Mouse (Mus musculus) c-Kit-negative CD71-positive TER-119-positive erythroid progenitor cells, embryonic 14.5 days (primary cell): Measurements from ENCODE around the gene Cblc.
A peak's percentile ranks its signal among the peaks of the same experiment; 100 is the strongest.

Experiments used
- DNase-seq: peaks from one replicate; pipeline ENCODE4 v3.0.0-alpha.2; 2013; ENCODE audit warnings: low read depth, low spot score

Gene Cblc

DNA sequence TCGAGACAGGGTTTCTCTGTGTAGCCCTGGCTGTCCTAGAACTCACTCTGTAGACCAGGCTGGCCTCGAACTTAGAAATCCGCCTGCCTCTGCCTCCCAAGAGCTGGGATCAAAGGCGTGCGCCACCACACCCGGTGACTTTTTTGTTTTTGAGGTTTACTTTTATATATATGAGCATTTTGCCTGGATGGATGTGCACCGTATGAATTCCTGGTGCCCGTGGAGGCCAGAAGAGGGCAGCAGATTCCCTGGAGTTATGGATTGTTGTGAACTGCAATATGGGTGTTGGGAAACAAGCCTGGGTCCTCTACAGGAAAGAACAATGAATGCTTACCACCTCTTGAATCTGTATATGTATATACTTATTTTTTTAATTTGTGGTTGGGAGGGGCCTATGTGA, 44.0 kb downstream of the Cblc start:
- no peak for DNase-seq

DNA sequence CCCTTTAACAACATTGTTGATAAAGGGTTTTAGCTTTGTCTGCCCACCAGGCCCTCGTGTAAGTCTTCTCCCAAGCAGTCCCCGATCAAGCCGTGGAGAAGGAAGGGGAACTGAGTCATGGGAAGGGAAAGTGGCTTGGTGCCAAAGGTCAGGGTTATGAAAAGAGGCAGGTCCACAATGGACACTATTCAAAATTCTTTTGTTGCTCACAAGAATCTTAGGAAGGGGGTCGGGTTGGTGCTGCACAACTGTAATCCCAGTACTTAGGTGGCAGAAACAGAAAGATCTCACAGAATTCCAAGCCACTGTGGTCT, 45.6 kb downstream of the Cblc start:
- no peak for DNase-seq

DNA sequence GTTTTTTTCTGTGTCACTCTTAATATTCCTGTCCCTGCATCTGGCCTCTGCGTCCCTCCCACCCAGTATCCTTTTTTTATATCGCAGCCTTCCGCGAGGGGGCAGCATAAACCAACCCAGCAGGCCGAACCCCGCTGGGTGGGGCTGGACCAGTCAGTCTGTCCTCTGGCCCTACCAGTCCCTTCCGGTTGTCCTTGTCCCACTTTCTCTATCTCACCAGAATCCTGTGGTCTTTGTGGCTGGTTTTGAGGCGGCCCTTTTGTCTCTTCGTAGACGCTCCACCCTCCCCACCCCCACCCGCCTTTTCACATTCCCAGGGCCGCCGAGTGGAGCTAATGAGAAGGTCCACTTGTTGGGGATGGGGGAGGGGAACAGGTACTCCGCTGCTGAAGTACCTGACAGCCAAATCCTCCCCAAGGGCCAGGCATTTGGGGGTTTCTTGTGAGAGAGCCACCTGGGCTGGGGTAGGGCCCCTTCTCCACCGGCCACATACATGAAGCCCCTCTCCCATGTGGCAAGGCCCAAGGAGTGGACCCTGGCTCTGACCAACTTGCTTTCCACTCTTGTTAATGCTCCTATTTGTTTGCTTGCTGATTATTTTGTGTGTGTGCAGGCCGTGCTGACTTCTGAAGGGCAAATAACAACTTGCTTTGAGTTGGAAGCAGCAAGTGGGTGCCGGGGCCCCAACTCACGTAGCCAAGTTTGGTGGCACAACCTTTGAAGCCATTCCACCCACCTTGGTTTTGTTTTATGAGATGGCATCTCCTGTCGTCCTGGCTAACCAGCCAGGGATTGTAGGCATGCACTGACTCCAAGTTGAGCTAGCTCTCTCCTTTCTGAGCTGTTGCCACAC, 46.2 kb downstream of the Cblc start, which contains the start of gene Nectin2:
Nectin2 (minus strand) TSS at position 267 of the 853 bp plus-strand sequence.
- peak; percentile 48 for DNase-seq

DNA sequence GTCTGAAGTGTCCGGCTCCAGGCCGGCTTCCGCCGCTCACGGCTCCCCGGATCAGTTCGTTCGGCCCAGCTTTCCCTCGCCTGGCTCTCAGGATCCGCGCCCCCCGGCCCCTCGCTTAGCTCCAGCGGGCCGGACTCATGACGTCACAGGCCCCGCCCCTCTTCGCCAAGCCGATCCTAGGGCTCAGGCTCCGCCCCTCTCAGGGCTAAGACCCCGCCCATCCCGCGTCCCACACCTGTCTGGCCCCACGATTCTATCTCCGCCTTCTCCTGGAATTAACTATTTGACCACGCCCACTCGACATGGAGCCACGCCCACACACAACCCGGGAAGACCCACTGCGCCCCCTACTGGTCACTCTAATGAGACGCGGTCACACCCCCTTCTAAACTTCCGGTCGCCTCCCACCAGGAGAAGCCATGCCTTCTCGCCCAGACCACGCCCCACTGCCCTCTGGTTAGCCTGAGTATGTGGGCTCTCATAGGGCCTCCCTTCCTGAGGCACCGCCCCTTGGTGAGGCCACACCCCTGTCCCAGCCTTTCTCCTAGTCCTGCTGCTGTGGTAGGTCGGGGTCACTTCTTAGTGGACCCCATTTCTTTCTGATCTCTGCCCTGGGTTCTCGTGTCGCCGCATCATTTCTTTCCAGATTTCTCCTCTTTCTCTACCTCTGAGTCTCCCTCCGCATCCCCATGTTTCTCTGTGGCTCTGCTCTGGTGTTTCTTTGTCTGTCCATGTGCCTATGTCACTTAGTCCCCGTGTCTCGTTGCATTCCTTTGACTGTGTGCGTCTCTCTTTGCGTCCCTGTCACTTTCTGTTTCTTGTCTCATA, 47.0 kb downstream of the Cblc start:
- peak; percentile 79 for DNase-seq

DNA sequence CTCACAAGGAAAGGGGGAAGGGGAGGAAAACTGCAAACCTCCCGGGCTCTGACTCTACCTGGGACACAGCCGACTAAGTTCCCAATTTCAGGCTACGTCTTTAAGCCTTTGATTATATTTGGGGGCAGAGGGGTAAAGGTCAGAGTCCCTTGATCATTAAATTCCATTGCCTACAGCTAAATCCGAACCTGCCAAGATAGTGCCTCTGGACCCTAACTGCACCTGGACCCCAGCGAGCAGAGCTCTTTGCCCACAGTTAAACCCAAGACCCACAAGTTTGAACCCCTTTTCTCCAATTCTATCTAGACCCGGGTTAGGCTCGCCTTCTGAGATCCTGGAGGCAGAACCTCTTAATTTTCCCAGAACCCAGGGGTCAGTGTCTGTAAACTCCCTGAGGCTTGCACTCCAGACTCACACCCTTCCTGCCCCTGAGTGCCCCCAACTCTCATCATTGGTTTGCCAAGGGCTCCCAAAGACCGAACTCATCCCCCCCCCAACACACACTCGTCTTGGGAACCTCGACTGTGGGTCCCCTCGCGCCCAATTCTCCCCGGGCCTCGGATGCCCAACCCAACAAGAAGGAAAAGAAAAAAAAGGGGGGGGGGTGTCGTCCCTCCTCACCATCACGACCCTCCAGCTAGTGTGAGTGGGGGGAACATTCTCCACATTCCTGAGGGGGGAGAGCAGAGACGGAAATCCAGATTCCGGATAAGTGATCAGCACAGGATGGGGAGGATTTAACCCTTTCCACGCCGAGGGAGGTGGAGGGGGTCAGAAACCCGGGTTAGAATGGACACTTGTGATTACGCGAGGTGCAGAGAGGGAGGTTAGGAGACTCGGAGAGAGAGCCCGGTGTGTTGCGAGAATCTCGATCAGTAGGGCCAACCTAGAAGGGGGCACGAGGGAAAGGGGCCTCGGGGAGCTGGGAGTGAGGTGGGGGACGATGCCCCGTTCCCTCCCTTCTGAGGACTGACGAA, 48.1 kb downstream of the Cblc start:
- DNase-seq: no peak

DNA sequence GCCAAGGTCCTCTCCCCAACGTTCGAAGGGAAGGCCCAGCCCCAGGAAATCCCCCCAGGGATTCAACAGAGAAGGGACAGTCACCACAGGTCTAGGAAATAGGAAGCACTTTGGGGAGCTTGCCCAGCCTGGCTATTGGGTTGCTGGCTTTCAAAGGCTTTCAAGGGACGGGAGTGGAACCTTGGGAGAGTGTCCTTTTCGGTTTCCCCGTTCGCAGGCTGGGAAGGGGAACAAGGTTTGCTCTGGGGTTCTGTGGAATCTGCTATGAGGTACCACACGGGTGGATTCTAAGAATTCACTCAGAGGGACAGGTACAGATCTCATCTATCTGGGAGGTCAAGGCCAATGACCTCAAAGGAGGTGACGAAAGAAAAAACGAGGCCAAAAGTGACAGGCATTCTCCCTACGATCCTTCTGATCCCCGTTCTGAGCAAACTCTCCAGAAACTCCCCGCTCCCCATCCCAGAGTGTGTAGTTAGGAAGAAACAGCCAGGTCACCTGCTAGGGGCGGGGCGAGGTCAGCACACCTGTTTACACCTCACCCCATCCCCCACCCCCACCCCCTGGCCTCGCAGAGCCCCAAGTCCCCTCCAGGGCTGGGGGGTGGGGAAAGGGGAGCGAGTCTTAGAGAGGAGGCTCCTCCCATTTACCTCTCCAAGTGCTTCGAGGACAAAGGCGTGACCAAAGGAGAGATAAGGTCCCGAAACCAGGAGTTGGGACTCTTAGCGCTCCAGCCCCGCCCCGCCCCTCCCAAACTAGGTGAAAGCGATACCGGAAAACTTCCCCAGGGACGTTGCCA, 49.0 kb downstream of the Cblc start:
- DNase-seq: peak; percentile 39

DNA sequence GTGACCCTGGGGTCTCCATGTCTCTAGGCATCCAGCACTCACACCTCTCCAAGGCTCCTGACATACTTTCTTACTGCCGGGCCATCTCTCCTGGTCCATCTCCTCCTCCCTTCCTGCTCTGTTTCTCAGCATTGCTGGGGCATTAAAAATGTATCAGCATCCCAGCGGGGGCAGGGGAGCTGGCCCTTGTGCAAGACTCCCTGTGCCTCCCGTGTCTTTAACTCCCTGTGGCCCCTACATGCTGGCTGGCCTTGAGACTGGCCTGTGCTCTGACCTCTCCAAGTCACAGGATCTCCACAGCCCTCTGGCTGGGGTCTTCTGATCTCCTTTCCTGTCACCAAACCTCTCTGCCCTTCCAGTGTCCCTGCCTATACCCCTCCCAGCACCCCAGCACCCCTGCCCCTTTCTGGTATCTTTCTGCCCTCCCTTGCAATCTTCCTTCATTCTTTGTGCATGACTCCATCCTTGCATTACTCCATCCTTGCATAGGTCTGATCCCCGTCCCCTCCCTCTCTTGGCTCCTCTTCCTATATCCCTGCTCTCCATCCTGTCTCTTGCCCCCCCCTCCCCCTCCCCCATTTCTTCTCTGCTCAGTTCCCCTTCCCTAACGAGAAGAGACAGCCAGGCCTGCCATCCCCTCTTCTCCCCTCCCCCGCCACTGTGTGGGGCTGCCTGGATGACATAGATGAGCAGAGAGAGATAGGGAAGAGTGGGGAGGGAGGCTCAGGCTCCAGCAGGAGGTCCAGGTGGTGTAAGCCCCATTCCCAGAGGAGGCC, 50.0 kb downstream of the Cblc start:
- DNase-seq: no peak

DNA sequence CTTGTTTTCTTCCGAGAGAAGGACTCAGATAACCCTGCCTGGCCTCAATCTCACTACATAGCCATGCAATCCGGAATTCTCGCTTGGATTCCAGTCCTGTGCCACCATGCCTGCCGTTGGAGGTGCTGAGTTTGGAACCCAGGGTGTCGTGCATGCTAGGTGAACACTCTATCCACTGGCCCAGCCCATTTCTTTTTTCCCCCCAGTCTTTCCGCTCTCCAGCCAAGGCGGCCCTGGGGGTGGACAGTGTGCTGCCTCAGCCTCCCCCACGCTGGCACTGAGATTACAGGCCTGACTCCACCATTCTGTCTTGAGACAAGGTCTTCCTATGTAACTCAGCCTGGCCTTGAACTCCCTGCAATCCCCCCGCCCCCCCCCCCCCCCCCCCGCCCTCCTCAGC, 50.6 kb downstream of the Cblc start:
- no peak for DNase-seq

DNA sequence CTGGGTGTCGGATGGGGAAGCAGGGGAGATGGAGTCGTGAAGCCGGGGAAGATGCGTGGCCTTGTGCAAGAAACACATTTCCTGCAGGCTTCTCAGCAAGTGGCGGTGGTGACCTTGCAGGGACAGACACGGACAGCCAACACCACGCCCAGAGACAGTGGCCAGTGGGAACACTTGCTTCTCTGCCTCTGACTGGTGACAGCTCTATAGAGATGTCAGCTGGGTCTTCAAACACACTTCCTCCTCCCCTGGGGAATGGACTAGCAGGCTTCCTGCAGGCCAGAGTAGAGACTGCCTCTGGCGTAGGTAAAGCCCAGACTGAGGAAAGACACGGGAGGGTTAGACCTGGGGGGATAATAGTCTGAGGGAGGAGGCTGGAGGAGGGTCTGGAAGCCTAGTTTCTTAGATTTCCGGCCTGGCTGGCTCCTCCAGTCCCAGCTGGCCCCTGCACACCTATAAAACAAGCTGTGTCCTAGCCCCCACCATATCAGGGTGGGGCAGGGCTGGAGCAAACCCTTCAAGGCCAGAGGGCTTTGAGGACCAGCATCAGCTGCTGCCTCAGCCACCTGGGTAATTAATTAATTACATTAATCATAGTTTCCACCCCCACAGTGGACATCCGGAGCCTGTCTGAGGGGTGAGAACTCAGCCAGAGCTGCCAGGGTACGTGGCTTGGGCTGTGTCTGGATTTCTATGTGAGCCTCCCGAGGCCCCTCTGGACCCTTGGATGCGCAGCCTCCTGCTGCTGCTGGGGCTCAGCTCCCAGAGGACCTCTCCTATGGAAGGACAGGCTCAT, 51.8 kb downstream of the Cblc start:
- no peak for DNase-seq

DNA sequence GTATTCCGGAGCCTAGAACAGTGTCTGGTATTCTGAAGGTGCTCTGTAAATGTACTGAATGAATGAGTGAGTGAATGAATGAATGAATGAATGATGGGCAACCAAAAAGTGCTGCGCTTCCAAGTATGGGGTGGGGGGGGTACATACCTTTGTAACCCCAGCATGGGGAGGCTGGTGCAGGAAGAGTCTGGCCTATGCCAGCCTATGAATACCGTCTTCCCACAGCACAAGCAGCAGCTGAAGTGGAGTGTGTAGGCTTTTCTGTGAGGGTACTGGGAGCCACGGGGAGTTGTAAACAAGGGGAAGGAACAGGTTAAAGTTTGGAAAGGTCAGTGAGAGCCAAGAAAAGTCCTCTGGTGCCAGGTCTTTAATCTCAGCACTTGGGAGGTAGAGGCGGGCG, 52.8 kb downstream of the Cblc start:
- no peak for DNase-seq

DNA sequence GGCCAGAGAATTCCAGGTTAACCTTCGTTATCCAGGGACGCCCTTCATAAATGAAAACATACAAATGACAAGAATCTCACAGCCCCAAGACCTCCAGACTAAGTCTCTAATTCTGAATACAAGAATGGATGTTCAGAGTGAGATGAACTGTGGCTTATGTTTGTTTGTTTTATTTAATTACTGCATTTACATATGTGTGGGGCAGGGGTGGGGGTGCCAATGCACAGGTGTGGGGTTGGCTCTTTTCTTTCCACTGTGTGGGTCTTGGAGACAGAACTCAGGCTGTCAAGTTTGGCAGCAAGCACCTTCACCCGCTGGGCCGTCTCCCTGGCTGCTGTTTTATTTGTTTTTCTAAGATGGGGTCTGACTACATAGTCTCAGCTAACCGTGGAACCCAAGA, 54.1 kb downstream of the Cblc start:
- DNase-seq: no peak

DNA sequence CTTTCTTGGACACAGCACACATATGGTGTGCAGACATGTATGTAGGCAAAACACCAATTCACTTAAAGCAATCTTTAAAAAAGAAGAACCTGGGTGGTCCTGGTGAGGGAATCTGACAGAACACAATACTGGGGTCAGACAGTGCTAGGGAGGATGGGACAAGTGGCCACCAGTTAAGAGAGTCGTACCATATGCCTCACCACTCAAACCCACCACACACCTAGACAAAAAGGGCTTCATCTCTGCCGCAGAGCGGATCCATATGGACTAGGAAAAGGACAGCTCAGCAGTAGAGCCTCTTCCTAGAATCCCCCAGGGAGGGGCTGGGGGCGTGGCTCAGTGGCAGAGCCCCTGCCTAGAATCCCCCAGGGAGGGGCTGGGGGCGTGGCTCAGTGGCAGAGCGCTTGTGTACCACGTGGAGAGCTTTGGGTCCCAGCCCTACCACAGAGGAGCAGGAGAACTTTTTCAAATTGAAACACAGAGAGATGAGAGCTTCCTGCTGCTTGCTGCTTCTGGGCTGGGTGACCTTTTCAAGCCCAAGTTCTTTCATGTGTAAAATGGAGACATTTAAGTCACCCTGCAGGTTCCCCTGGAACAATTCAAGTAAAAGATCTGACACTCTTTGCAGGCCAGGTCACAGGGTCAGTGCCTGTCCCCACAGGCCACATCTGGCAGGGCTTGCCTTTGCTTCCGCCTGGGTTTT, 55.1 kb downstream of the Cblc start:
- DNase-seq: no peak

DNA sequence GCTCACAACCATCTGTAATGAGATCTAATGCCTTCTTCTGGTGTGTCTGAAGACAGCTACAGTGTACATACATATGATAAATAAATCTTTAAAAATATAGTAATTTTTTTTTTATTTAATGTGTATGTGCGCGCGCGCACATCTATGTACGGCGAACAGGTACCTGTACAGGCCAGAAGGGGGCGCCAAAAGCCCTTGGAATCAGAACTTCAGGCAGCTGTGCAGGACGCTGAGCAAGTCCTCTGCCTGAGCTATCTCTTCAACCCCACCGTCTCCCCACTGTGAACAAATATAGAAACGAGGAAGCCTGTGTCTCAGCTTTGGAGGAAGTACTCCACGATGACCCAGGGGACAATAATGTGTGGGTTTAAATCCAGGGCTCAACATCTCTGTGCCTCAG, 56.3 kb downstream of the Cblc start:
- DNase-seq: no peak

DNA sequence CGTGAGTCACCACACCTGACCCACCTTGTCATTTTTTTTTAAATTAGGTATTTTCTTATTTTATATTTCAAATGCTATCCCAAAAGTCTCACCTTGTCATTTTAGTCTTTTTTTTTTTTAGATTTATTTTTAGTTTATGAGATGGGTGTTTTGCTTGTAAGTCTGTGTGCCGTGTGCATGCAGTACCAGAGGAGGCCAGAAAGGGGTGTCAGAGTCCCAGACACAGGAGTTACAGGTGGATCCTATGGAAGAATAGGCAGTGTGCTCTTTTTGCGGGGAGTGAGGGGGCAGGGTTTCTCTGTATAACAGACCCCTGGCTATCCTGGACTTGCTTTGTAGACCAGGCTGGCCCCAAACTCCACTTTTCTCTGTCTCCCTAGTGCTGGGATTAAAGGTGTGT, 57.8 kb downstream of the Cblc start:
- DNase-seq: no peak

DNA sequence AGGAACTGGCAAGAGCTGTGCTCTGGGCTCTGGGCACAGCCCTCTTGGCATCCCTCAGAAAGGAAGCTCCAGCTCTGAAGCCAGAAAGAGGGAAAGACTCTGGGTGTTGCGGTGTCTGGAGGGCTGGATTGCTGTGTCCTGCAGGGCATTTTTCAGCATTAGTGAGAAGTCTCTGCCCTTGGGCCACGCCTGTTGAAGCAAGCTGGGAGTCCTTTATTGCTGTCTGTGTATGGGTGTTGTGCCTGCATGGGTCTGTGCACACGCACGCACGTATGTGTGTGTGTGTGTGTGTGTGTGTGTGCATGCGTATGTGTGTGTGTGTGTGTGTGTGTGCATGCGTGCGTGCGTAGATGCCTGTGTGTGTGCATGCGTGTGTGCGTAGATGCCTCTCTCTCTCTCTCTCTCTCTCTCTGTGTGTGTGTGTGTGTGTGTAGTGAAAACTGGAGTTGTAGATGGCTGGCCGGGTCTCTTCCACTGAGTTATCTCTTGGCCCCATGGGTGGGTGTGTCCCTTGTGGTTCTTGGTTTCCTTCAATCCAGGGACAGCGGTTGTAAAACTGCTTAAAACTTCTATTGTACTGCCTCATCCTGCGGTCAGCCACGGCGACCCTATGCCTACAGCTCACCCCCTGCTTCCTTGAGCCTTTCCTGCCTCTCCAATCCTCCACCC, 60.1 kb downstream of the Cblc start:
- no peak for DNase-seq

DNA sequence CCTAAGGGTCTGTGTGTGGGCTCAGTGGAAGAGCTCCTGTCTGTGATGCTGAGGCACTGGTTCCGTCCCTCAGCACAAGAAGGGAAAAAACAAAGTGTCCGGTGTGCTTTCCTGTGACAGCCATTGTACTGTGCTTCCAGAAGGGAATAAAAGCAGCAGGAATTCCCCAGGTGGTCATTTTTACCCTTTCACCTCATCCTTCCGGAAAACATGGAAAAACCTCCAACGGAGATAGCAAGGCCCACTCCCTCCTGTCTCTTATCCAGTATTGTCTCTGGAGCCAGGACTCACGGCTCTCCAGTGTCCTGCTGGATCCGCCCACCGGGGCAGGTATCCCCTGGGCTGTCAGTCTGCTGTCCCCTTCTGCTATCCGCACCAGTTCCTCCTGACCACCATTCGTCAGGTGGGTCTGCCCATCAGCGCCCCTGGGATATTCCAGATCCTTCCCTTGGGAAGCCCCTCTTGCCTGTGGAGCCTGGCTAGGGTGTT, 62.4 kb downstream of the Cblc start:
- DNase-seq: no peak
